Mouse (Mus musculus): ENCODE data around the gene Olfr1118. TPM values are rescaled to one million over a fixed set of nuclear protein-coding genes. Genes with fewer than 3 reads are reported as not detected.
"Not testable (repeated sequence)": the region's sequence is repeated elsewhere in the genome, so short reads cannot be mapped to it uniquely, and the experiment has no call there.

Gene Olfr1118
- total RNA-seq (2017): 0.49 TPM in 1 of 2 replicates, not detected in the other

DNA sequence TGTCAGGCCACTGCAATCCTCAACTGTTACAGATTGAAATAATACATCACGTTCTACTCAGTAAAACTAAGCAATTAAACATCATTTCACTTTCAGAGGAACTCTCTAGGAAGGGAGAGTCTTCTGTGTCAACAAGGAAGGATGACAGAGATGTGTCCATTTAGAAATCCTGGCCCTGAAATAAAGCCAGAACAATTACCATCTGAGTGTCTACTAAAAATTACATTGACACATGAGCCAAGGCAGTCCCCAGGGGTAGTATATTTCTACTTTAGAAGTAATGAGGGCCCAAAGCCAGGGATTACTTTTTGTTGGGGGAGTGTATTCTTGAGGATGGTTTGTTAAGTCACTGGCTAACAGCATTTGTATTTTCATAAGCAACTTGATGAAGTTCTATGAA lies at the start of gene Olfr1118:
TSS of gene Olfr1118 (plus strand) at position 301 of the 400 bp plus-strand sequence.
- no peak for ATAC-seq (ENCODE audit: extremely low read depth, insufficient number of reproducible peaks, low FRiP score, poor library complexity, severe bottlenecking)

DNA sequence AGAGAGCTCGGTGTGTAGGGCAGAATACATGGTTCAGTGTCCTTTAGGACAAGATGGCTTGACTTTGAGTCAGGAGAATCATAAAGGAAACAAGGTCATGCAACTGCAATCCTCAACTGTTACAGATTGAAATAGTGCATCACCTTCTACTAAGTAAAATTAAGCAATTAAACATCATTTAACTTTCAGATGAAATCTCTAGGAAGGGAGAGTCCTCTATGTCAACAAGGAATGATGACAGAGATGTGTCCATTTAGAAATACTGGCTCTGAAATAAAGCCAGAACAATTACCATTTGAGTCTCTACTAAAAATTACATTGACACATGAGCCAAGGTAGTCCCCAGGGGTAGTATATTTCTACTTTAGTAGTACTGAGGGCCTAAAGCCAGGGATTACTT lies 40.1 kb upstream of the Olfr1118 start, which contains the start of gene Olfr1116:
TSS of gene Olfr1116 (plus strand) at position 301 of the 400 bp plus-strand sequence.
- no peak for ATAC-seq (ENCODE audit: extremely low read depth, insufficient number of reproducible peaks, low FRiP score, poor library complexity, severe bottlenecking)

DNA sequence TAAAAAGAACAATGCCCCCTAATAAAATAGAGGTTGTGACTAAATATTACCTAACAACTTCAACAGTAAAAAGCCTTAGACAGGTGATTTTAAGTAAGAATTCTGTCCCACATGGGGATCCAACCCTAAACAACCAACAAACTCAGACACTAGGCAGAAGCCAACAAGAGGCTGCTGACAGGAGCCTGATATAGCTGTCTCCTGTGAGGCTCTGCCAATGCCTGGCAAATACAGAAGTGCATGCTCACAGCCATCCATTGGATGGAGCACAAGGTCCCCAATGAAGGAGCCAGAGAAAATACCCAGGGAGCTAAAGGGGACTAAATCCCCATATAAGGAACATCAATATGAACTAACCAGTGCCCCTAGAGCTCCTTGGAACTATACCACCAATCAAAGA lies 13.4 kb upstream of the Olfr1118 start:
- ATAC-seq (ENCODE audit: extremely low read depth, insufficient number of reproducible peaks, low FRiP score, poor library complexity, severe bottlenecking): not testable (repeated sequence)

DNA sequence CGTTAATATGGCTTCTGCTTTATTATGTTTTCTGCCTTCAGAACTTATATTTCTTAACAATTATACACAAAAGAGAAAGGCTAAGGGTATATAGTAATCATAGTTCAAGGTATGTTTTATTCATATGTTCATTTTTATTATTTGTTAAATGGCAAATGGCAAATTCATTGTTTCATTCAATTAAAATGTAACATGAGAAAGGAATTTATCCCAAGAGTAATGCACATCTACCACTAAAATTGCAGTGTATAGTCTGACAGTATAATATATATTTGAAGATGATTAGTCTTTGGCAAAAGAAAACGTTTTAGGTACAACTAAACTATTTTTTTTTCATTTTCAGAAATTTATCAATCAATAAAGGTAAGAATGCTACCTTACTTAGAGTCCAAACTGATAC lies 47.1 kb downstream of the Olfr1118 start, which contains the start of gene Olfr1120:
TSS of gene Olfr1120 (plus strand) at position 301 of the 400 bp plus-strand sequence.
- no peak for ATAC-seq (ENCODE audit: extremely low read depth, insufficient number of reproducible peaks, low FRiP score, poor library complexity, severe bottlenecking)

DNA sequence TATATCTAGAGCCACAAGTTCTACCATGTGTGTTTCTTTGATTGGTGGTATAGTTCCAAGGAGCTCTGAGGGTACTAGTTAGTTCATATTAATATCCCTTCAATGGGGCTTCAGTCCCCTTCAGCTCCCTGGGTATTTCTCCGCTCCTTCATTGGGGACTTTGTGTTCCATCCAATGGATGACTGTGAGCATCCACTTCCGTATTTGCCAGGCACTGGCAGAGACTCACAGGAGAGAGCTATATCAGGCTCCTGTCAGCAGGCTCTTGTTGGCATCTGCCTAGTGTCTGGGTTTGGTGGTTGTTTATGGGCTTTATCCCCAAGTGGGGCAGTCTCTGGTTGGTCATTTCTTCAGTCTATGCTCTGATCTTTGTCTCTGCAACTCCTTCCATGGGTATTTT lies 52.7 kb downstream of the Olfr1118 start:
- ATAC-seq (ENCODE audit: extremely low read depth, insufficient number of reproducible peaks, low FRiP score, poor library complexity, severe bottlenecking): not testable (repeated sequence)

Other genes starting within 250 kb of the Olfr1118 start
- gene Olfr1107, start 231.8 kb upstream of the Olfr1118 start, total RNA-seq (2017): not detected in 2 replicates
- gene Olfr1109, start 211.6 kb upstream of the Olfr1118 start, total RNA-seq (2017): not detected in 2 replicates
- gene Olfr259, start 193.0 kb upstream of the Olfr1118 start, total RNA-seq (2017): not detected in 2 replicates
- not detected in 2 replicates for gene Olfr1110, start 167.3 kb upstream of the Olfr1118 start, total RNA-seq (2017)
- not detected in 2 replicates for gene Olfr1111, start 155.0 kb upstream of the Olfr1118 start, total RNA-seq (2017)
- not detected in 2 replicates for gene Olfr1112, start 119.8 kb upstream of the Olfr1118 start, total RNA-seq (2017)
- gene Olfr1113, start 98.6 kb upstream of the Olfr1118 start, total RNA-seq (2017): not detected in 2 replicates
- not detected in 2 replicates for gene Olfr1115, start 59.6 kb upstream of the Olfr1118 start, total RNA-seq (2017)
- 0.12 and 0.25 TPM in 2 replicates for gene Olfr1116, start 40.0 kb upstream of the Olfr1118 start, total RNA-seq (2017)
- not detected in 2 replicates for gene Olfr1120, start 47.2 kb downstream of the Olfr1118 start, total RNA-seq (2017)
- not detected in 2 replicates for gene Olfr1121, start 62.3 kb downstream of the Olfr1118 start, total RNA-seq (2017)
- gene Olfr1122, start 78.3 kb downstream of the Olfr1118 start, total RNA-seq (2017): not detected in 2 replicates
- not detected in 2 replicates for gene Olfr1123, start 109.1 kb downstream of the Olfr1118 start, total RNA-seq (2017)
- not detected in 2 replicates for gene Olfr1124, start 122.7 kb downstream of the Olfr1118 start, total RNA-seq (2017)
- not detected in 2 replicates for gene Olfr1126, start 146.4 kb downstream of the Olfr1118 start, total RNA-seq (2017)
- gene Pramel7, start 189.5 kb downstream of the Olfr1118 start, total RNA-seq (2017): not detected in 2 replicates
- not detected in 2 replicates for gene Pramel6, start 199.0 kb downstream of the Olfr1118 start, total RNA-seq (2017)
- gene Olfr153, start 224.2 kb downstream of the Olfr1118 start, total RNA-seq (2017): not detected in 2 replicates
- not detected in 2 replicates for gene Olfr1128, start 238.0 kb downstream of the Olfr1118 start, total RNA-seq (2017)